Mouse (Mus musculus) brain, embryonic 14.5 days (tissue): ENCODE results near the gene Dgkg.

Experiments used
- CTCF ChIP-seq: fragments of 200-500 bp; IDR thresholded peaks from 2 replicates; pipeline ENCODE4 v1.5.1; 2012; ENCODE audit warnings: inconsistent platforms, mild to moderate bottlenecking, moderate library complexity, borderline replicate concordance; ENCODE audit not compliant: insufficient read depth, insufficient read length; ENCODE audit errors: extremely low read depth
- POLR2A ChIP-seq: fragments of 200-500 bp; IDR thresholded peaks from 2 replicates; pipeline ENCODE4 v1.6.1; 2012; ENCODE audit warnings: mild to moderate bottlenecking, inconsistent platforms, borderline replicate concordance; ENCODE audit not compliant: poor library complexity, insufficient read depth, insufficient read length, severe bottlenecking; ENCODE audit errors: extremely low read depth

- TF ChIP-seq CTCF (no peak), POLR2A (no peak)
Measured at GRCm38 (mm10) chr16:22698846-22699760, 42.1 kb upstream of the Dgkg start.
